Mouse (Mus musculus): ENCODE measurements around the gene Rasgrp4. TPM values are rescaled to one million over a fixed set of nuclear protein-coding genes. Genes with fewer than 3 reads are reported as not detected.
"Not testable (repeated sequence)": the region's sequence is repeated elsewhere in the genome, so short reads cannot be mapped to it uniquely, and the experiment has no call there.

Gene Rasgrp4
- polyA plus RNA-seq, 1 experiment from 2014 or later, result 0.83 TPM

DNA sequence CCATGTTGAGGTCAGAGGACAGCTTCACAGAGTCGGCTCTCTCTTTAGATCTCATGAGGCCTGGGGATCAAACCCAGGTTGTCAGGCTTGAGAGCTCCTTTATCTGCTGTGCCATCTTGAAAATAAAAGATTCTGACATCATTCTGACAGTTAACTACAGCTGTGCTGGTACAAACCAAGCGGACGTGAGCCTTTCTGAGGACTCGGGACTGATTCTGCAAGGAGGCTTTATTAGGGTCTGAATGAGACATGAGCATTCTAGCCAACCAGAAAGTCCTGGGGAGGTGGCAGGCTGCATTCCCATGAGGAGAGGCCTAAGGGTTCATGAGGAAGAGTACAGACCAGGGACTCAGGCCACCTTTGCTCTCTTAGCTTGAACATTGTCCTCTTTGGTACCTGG lies 46.7 kb downstream of the Rasgrp4 start:
- not testable (repeated sequence) for H3K27me3 ChIP-seq (ENCODE audit: control insufficient read depth, insufficient read depth, low read depth, low read length); H3K9ac ChIP-seq (ENCODE audit: low read depth, low read length); H3K4me2 ChIP-seq (ENCODE audit: low read length); ATAC-seq; H3K4me3 ChIP-seq (ENCODE audit: low read depth, low read length); H3K9me3 ChIP-seq (replicated peaks; ENCODE audit: control insufficient read depth, low read length, poor library complexity, severe bottlenecking); H3K36me3 ChIP-seq (ENCODE audit: control insufficient read depth, insufficient read depth, low read length)
- peaks cover 17% of the 10 kb centered on the region for H3K4me1 ChIP-seq (ENCODE audit: control insufficient read depth, insufficient read depth, low read length)
- WGBS, result 93% methylated on average over 4 of the region's 4 CpGs
- H3K27ac ChIP-seq (ENCODE audit: low read length), result peak overlapping the region; percentile 61

DNA sequence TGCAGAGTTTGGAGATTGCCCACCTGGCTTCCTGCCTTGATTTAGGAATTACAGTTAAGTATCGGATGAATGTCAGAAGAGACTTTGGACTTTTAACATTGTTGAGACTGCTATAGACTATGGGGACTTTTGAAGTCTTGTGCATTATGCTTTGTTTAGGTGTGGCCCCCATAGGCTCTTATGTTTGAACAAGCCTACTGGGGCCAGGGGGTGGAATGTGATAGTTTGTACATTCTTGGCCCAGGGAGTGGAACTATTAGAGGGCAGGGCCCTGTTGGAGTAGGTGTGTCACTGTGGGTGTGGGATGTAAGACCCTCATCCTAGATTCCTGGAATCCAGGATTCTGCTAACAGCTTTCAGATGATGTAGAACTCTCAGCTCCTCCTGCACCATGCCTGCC lies 59.6 kb downstream of the Rasgrp4 start:
- H3K27me3 ChIP-seq (ENCODE audit: control insufficient read depth, insufficient read depth, low read depth, low read length); H3K27ac ChIP-seq (ENCODE audit: low read length); ATAC-seq; H3K36me3 ChIP-seq (ENCODE audit: control insufficient read depth, insufficient read depth, low read length); H3K4me1 ChIP-seq (ENCODE audit: control insufficient read depth, insufficient read depth, low read length); H3K9me3 ChIP-seq (replicated peaks; ENCODE audit: control insufficient read depth, low read length, poor library complexity, severe bottlenecking); H3K4me2 ChIP-seq (ENCODE audit: low read length); H3K9ac ChIP-seq (ENCODE audit: low read depth, low read length); H3K4me3 ChIP-seq (ENCODE audit: low read depth, low read length): not testable (repeated sequence)
- 100% methylated on average over 1 of the region's 1 CpGs for WGBS

DNA sequence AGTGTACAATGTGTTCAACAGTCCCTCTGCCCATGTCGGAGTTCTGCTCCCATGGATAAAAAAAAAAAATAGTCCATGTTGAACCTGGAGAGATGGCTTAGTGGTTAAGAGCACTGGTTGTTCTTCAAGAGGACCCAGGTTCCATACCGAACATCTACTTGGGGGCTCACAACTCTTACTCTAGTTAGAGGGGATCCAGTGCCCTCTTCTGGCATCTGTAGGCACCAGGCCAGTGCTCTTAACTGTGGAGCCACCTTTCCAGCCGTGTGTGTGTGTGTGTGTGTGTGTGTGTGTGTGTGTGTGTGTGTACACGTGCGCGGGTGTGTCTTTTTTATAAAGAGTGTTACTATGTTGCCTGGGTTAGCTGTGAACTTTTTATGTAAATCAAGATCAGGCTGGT lies 67.9 kb downstream of the Rasgrp4 start:
- no peaks in the 10 kb centered on the region for H3K36me3 ChIP-seq (ENCODE audit: control insufficient read depth, insufficient read depth, low read length)
- H3K27ac ChIP-seq (ENCODE audit: low read length), result no peak overlapping the region
- H3K9ac ChIP-seq (ENCODE audit: low read depth, low read length), result no peak overlapping the region
- H3K4me3 ChIP-seq (ENCODE audit: low read depth, low read length), result no peak overlapping the region
- H3K27me3 ChIP-seq (ENCODE audit: control insufficient read depth, insufficient read depth, low read depth, low read length), result no peaks in the 10 kb centered on the region
- H3K9me3 ChIP-seq (replicated peaks; ENCODE audit: control insufficient read depth, low read length, poor library complexity, severe bottlenecking), result no peaks in the 10 kb centered on the region
- H3K4me2 ChIP-seq (ENCODE audit: low read length), result no peak overlapping the region
- no peak for ATAC-seq
- no peaks in the 10 kb centered on the region for H3K4me1 ChIP-seq (ENCODE audit: control insufficient read depth, insufficient read depth, low read length)
- WGBS, result 85% methylated on average over 6 of the region's 6 CpGs

Other genes starting within 250 kb of the Rasgrp4 start
- gene Actn4, start 172.5 kb upstream of the Rasgrp4 start, polyA plus RNA-seq (2015; fragmentation: Nextera tagmentation; extraction: Ambion mirVana), result 132 and 133 TPM in 2 replicates
- 279 TPM in 2 replicates for gene Eif3k, start 153.0 kb upstream of the Rasgrp4 start, polyA plus RNA-seq (2015; fragmentation: Nextera tagmentation; extraction: Ambion mirVana)
- 11.8 and 13.2 TPM in 2 replicates for gene Map4k1, start 152.8 kb upstream of the Rasgrp4 start, polyA plus RNA-seq (2015; fragmentation: Nextera tagmentation; extraction: Ambion mirVana)
- gene Ryr1, start 9.7 kb upstream of the Rasgrp4 start, polyA plus RNA-seq (2015; fragmentation: Nextera tagmentation; extraction: Ambion mirVana), result 11.3 and 14.4 TPM in 2 replicates
- 23.7 and 28.3 TPM in 2 replicates for gene Fam98c, start 21.4 kb downstream of the Rasgrp4 start, polyA plus RNA-seq (2015; fragmentation: Nextera tagmentation; extraction: Ambion mirVana)
- 0.54 and 1.1 TPM in 2 replicates for gene Ggn, start 35.4 kb downstream of the Rasgrp4 start, polyA plus RNA-seq (2015; fragmentation: Nextera tagmentation; extraction: Ambion mirVana)
- 10.7 TPM in 2 replicates for gene Spred3, start 35.6 kb downstream of the Rasgrp4 start, polyA plus RNA-seq (2015; fragmentation: Nextera tagmentation; extraction: Ambion mirVana)
- gene Psmd8, start 45.9 kb downstream of the Rasgrp4 start, polyA plus RNA-seq (2015; fragmentation: Nextera tagmentation; extraction: Ambion mirVana), result 287 TPM in 2 replicates
- 3.8 and 5.8 TPM in 2 replicates for gene Catsperg1, start 79.2 kb downstream of the Rasgrp4 start, polyA plus RNA-seq (2015; fragmentation: Nextera tagmentation; extraction: Ambion mirVana)
- 1.1 and 1.7 TPM in 2 replicates for gene Kcnk6, start 97.7 kb downstream of the Rasgrp4 start, polyA plus RNA-seq (2015; fragmentation: Nextera tagmentation; extraction: Ambion mirVana)
- gene Yif1b, start 103.5 kb downstream of the Rasgrp4 start, polyA plus RNA-seq (2015; fragmentation: Nextera tagmentation; extraction: Ambion mirVana), result 95.7 and 109 TPM in 2 replicates
- 0.46 and 1.5 TPM in 2 replicates for gene 2200002D01Rik, start 113.6 kb downstream of the Rasgrp4 start, polyA plus RNA-seq (2015; fragmentation: Nextera tagmentation; extraction: Ambion mirVana)
- gene Spint2, start 147.1 kb downstream of the Rasgrp4 start, polyA plus RNA-seq (2015; fragmentation: Nextera tagmentation; extraction: Ambion mirVana), result 81.2 and 89.7 TPM in 2 replicates
- gene Ppp1r14a, start 154.5 kb downstream of the Rasgrp4 start, polyA plus RNA-seq (2015; fragmentation: Nextera tagmentation; extraction: Ambion mirVana), result 2.5 and 2.7 TPM in 2 replicates
- 223 and 226 TPM in 2 replicates for gene Dpf1, start 169.1 kb downstream of the Rasgrp4 start, polyA plus RNA-seq (2015; fragmentation: Nextera tagmentation; extraction: Ambion mirVana)